Mouse (Mus musculus) liver, postnatal 0 days (tissue): ENCODE measurements around the gene Rabepk.
"Not testable (repeated sequence)": the region's sequence is repeated elsewhere in the genome, so short reads cannot be mapped to it uniquely, and the experiment has no call there.

ENCODE experiments used
- CTCF ChIP-seq: sonication (generic); IDR thresholded peaks from 2 replicates; pipeline ENCODE4 v1.5.1; 2016; ENCODE audit warnings: antibody characterized with exemption, low read depth
- EP300 ChIP-seq: IDR thresholded peaks from 2 replicates; pipeline ENCODE4 v1.6.1; 2016; ENCODE audit warnings: antibody characterized with exemption, low read depth, mild to moderate bottlenecking

GRCm38 (mm10) chr2:34802565-34803245 lies 3.0 kb upstream of the Rabepk start:
- peak; percentile 11; the same call in 1 of the 2 replicates for TF ChIP-seq CTCF
- not testable (repeated sequence) for TF ChIP-seq EP300
